Comparison of ENCODE assay signal across 8 mouse cellular contexts in the genomic region with DNA sequence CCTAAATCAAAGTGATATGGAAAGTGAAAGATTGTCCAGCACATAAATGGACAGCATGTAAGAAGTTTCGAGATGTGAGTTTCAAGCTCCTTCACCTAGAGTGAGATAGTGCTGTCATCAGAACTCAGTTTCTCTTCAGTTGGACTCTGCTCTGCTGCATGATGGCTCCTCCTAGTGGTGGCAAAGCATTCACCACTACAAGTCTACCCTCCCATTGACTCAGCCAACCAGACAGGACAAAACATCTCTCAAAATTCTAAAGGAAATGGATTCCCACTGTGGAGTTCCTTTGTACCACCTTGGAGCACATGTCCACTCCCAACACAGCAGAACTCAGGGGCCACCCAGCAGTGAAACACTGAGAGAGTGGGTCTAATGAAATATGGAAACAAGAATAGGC.
DNase-seq lines count a peak whose midpoint lies in the region; ATAC-seq lines count a peak whose summit lies in the region.

No protein-coding gene starts in this region.

- H3K9ac ChIP-seq in forebrain, embryonic 12.5 days: no peak overlapping the region

- H3K4me1 ChIP-seq in forebrain, embryonic 12.5 days: no peaks in the 10 kb centered on the region
- H3K4me1 ChIP-seq in forebrain, embryonic 10.5 days: no peaks in the 10 kb centered on the region

- no peaks in the 10 kb centered on the region for H3K9me3 ChIP-seq in forebrain, embryonic 12.5 days
- H3K9me3 ChIP-seq in forebrain, embryonic 10.5 days: no peaks in the 10 kb centered on the region

- no peaks in the 10 kb centered on the region for H3K36me3 ChIP-seq in forebrain, embryonic 12.5 days (replicated peaks)
- no peaks in the 10 kb centered on the region for H3K36me3 ChIP-seq in forebrain, embryonic 10.5 days (replicated peaks)

- no peak for DNase-seq in forebrain, embryonic 10.5 days (ENCODE audit: extremely low spot score, low spot score)
- DNase-seq in urinary bladder, postnatal 36 days (ENCODE audit: low spot score in 2 of 2): peak; percentile 8
- DNase-seq in urinary bladder, adult 2 months (ENCODE audit: low spot score): no peak
- DNase-seq in embryo, embryonic 9.5 days (ENCODE audit: extremely low spot score): peak; percentile 31
- peak; percentile 31 for DNase-seq in kidney, adult 9 months
- DNase-seq in lung, postnatal 10 days: peak; percentile 53
- peak; percentile 46 to 50 for DNase-seq in spleen, postnatal 36 days (ENCODE audit: low spot score in 2 of 2)

- ATAC-seq in forebrain, embryonic 12.5 days (ENCODE audit: low FRiP score): peak; percentile 63; the same call in 1 of the 2 replicates

- no peak overlapping the region for H3K4me3 ChIP-seq in forebrain, embryonic 12.5 days (replicated peaks)
- no peak overlapping the region for H3K4me3 ChIP-seq in forebrain, embryonic 10.5 days

- no peaks in the 10 kb centered on the region for H3K27me3 ChIP-seq in forebrain, embryonic 12.5 days
- no peaks in the 10 kb centered on the region for H3K27me3 ChIP-seq in forebrain, embryonic 10.5 days (ENCODE audit: poor library complexity, severe bottlenecking)

- WGBS in forebrain, embryonic 12.5 days: 54% methylated on average over 1 of the region's 1 CpGs
- WGBS in forebrain, embryonic 10.5 days: 71% methylated on average over 1 of the region's 1 CpGs

- no peak overlapping the region for H3K4me2 ChIP-seq in forebrain, embryonic 12.5 days

- H3K27ac ChIP-seq in forebrain, embryonic 12.5 days: no peak overlapping the region
- H3K27ac ChIP-seq in forebrain, embryonic 10.5 days: no peak overlapping the region

Comparison
In these comparisons a context has a peak if more than half of its experiments do, and no peak if none do; other contexts are left out.
1. DNase-seq: peak in urinary bladder, postnatal 36 days (2 of 2), embryo, embryonic 9.5 days (single experiment), kidney, adult 9 months (single experiment), lung, postnatal 10 days (single experiment) and spleen, postnatal 36 days (2 of 2); none in forebrain, embryonic 10.5 days (single experiment) and urinary bladder, adult 2 months (single experiment).